Mouse (Mus musculus) heart, postnatal 0 days (tissue): ENCODE results near the gene C1galt1c1. TPM values are rescaled to one million over a fixed set of nuclear protein-coding genes. Genes with fewer than 3 reads are reported as not detected.

Source experiments
- ATAC-seq: fragments of 200-750 bp; cut with Nextera tagmentation; 2 replicates; pipeline ENCODE4 v1.8.0; 2017; ENCODE audit warnings: low read depth, moderate number of reproducible peaks, moderate library complexity; ENCODE audit not compliant: insufficient read depth
- DNase-seq: peaks from one replicate; pipeline ENCODE4 v3.0.0-alpha.2; 2016; ENCODE audit warnings: low spot score
- H3K27ac ChIP-seq: fragments of 300-500 bp; sonication (generic); 2 replicates; pipeline ENCODE4 v1.5.1; 2014; ENCODE audit warnings: low read depth, mild to moderate bottlenecking
- H3K27me3 ChIP-seq: fragments of 300-500 bp; sonication (generic); 2 replicates; pipeline ENCODE4 v1.6.1; 2014; ENCODE audit warnings: low read length, mixed read lengths; ENCODE audit not compliant: control insufficient read depth, insufficient read depth
- H3K36me3 ChIP-seq: fragments of 300-500 bp; sonication (generic); replicated peaks from 2 replicates; pipeline ENCODE4 v1.6.1; 2014; ENCODE audit warnings: low read length, mixed read lengths; ENCODE audit not compliant: control insufficient read depth, insufficient read depth
- H3K4me1 ChIP-seq: fragments of 300-500 bp; sonication (generic); 2 replicates; pipeline ENCODE4 v1.6.1; 2014; ENCODE audit warnings: antibody characterized with exemption; ENCODE audit not compliant: control insufficient read depth, insufficient read depth
- H3K4me2 ChIP-seq: fragments of 300-500 bp; sonication (generic); 2 replicates; pipeline ENCODE4 v1.6.1; 2014; ENCODE audit warnings: low read depth, mild to moderate bottlenecking, low read length, moderate library complexity
- H3K4me3 ChIP-seq: fragments of 300-500 bp; sonication (generic); 2 replicates; pipeline ENCODE4 v1.5.1; 2014; ENCODE audit warnings: low read depth, low read length
- H3K9ac ChIP-seq: fragments of 300-500 bp; sonication (generic); replicated peaks from 2 replicates; pipeline ENCODE4 v1.6.1; 2014; ENCODE audit warnings: low read depth, low read length, mixed read lengths
- H3K9me3 ChIP-seq: fragments of 300-500 bp; sonication (generic); replicated peaks from 2 replicates; pipeline ENCODE4 v1.6.1; 2016; ENCODE audit warnings: low read length; ENCODE audit not compliant: control insufficient read depth
- CTCF ChIP-seq: IDR thresholded peaks from 2 replicates; pipeline ENCODE4 v1.5.1; 2016; ENCODE audit warnings: antibody characterized with exemption, control low read depth, low read depth
- EP300 ChIP-seq: IDR thresholded peaks from 2 replicates; pipeline ENCODE4 v1.6.1; 2016; ENCODE audit warnings: antibody characterized with exemption, low read depth
- WGBS: fragments of 180-500 bp; shearing (Covaris S2); extraction: QIAGEN DNeasy Blood & Tissue Kit; methylation state at CpG from one replicate; pipeline ENCODE4 v1.1.7; 2014; 5-methylcytosine and 5-hydroxymethylcytosine counted together
- polyA plus RNA-seq: library from polyadenylated mRNA; unstranded; fragments of >200 nt; fragmentation: Nextera tagmentation; extraction: Ambion mirVana; gene quantifications from 2 replicates; pipeline ENCODE4 v1.2.1, GENCODE M21; 2015
- total RNA-seq: library from RNA; depleted of rRNA; stranded (reverse); fragments of >200 nt; gene quantifications from 2 replicates; pipeline ENCODE4 v1.2.3, GENCODE M21; 2014; ENCODE audit warnings: low replicate concordance; rRNA removed

The C1galt1c1 gene
- total and polyA plus RNA-seq, 2 experiments from 2014 or later, result 9.2 to 16.1 TPM

GRCm38 (mm10) chrX:38583261-38583660 is 51.6 kb downstream of the C1galt1c1 start:
- H3K4me2 ChIP-seq, result no peak overlapping the region
- H3K4me1 ChIP-seq, result no peaks in the 10 kb centered on the region
- no peak overlapping the region for H3K9ac ChIP-seq
- no peak overlapping the region for H3K4me3 ChIP-seq
- ATAC-seq (no peak), DNase-seq (no peak)
- H3K36me3 ChIP-seq, result no peaks in the 10 kb centered on the region
- no peak overlapping the region for H3K27ac ChIP-seq
- TF ChIP-seq EP300 (no peak), CTCF (no peak)
- no peaks in the 10 kb centered on the region for H3K27me3 ChIP-seq
- H3K9me3 ChIP-seq, result no peaks in the 10 kb centered on the region

DNA sequence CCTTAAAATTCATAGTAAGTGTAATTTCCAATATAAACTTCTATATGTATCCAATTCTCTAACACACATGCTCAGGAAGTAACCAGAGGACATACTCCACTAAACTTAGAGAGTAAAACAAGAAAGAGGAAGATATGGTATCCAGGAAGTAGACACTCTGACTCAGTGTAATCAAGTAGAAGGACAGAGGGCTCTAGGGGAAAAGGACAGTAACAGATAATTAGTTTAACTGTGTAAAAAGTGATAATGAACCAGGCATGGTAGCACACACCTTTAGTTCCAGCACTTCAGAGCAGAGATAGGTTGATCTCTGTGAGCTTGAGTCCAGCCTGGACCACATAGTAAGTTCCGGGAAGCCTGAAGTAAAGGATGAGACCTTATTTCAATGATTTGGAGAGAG is 53.7 kb downstream of the C1galt1c1 start:
- WGBS, result 94% methylated on average over 1 of the region's 1 CpGs
- Histone ChIP-seq H3K36me3 (no peaks in the 10 kb centered on the region), H3K4me2 (no peak overlapping the region), H3K27me3 (no peaks in the 10 kb centered on the region), H3K4me3 (no peak overlapping the region), H3K4me1 (no peaks in the 10 kb centered on the region), H3K27ac (no peak overlapping the region), H3K9me3 (no peaks in the 10 kb centered on the region), H3K9ac (no peak overlapping the region)
- ATAC-seq, result no peak
- DNase-seq, result no peak
- no peak for TF ChIP-seq CTCF

Other genes starting within 250 kb of the C1galt1c1 start
- 135 and 142 TPM in 2 replicates for gene Lamp2, start 178.6 kb downstream of the C1galt1c1 start, total RNA-seq
- gene Lamp2, start 178.6 kb downstream of the C1galt1c1 start, polyA plus RNA-seq, result 111 and 113 TPM in 2 replicates
- gene Cul4b, start 58.9 kb downstream of the C1galt1c1 start, total RNA-seq, result 4.6 and 11.7 TPM in 2 replicates
- 8.3 and 9.5 TPM in 2 replicates for gene Cul4b, start 58.9 kb downstream of the C1galt1c1 start, polyA plus RNA-seq
- 17.7 and 44.0 TPM in 2 replicates for gene Mcts1, start 34.5 kb downstream of the C1galt1c1 start, total RNA-seq
- gene Mcts1, start 34.5 kb downstream of the C1galt1c1 start, polyA plus RNA-seq, result 64.9 and 78.4 TPM in 2 replicates
- not detected in 2 replicates for gene 6030498E09Rik, start 137.6 kb upstream of the C1galt1c1 start, total RNA-seq
- 0.75 and 1.3 TPM in 2 replicates for gene 6030498E09Rik, start 137.6 kb upstream of the C1galt1c1 start, polyA plus RNA-seq